Mouse (Mus musculus): ENCODE measurements around the gene Uckl1.

- TF ChIP-seq CTCF (conservative IDR thresholded peaks at IDR 0.05; ENCODE audit: low read length) (no peak), POU5F1 (IDR thresholded peaks at IDR 0.05; ENCODE audit: borderline replicate concordance, low read length) (no peak), NANOG (IDR thresholded peaks at IDR 0.05; ENCODE audit: borderline replicate concordance, low read length) (no peak)
These were observed at the start of gene Uckl1 for GRCm38 (mm10) chr2:181584411-181584942.

Measured in E14TG2a.4 (cell line).